Mouse (Mus musculus): ENCODE results near the gene Slc46a1. TPM values are rescaled to one million over a fixed set of nuclear protein-coding genes. Genes with fewer than 3 reads are reported as not detected.
A peak's percentile ranks its signal among the peaks of the same experiment; 100 is the strongest.

Gene Slc46a1
- 24.3 and 26.3 TPM in 2 replicates for polyA plus RNA-seq (2012; rRNA removed)

GRCm38 (mm10) chr11:78465568-78466180 is at the start of gene Slc46a1:
Slc46a1 (plus strand) TSS chr11:78465697.
- peak; percentile 62 for DNase-seq (ENCODE audit: low spot score)

- no peak for DNase-seq (ENCODE audit: low spot score)
These were observed 48.6 kb upstream of the Slc46a1 start for GRCm38 (mm10) chr11:78416854-78417253.

- no peak for DNase-seq (ENCODE audit: low spot score)
These were observed 45.1 kb upstream of the Slc46a1 start for GRCm38 (mm10) chr11:78420263-78420889.

- DNase-seq (ENCODE audit: low spot score), result no peak
These were observed 44.1 kb upstream of the Slc46a1 start for GRCm38 (mm10) chr11:78421201-78422009.

GRCm38 (mm10) chr11:78422055-78422819 is 43.3 kb upstream of the Slc46a1 start, which contains the start of gene Slc13a2:
Slc13a2 (minus strand) TSS chr11:78422217.
- no peak for DNase-seq (ENCODE audit: low spot score)

- DNase-seq (ENCODE audit: low spot score), result no peak
These were observed 41.1 kb upstream of the Slc46a1 start for GRCm38 (mm10) chr11:78424352-78424751.

- no peak for DNase-seq (ENCODE audit: low spot score)
These were observed 39.9 kb upstream of the Slc46a1 start for GRCm38 (mm10) chr11:78425572-78425971.

- DNase-seq (ENCODE audit: low spot score), result no peak
These were observed 37.8 kb upstream of the Slc46a1 start for GRCm38 (mm10) chr11:78427655-78428054.

GRCm38 (mm10) chr11:78428309-78428708 is 37.2 kb upstream of the Slc46a1 start:
- no peak for DNase-seq (ENCODE audit: low spot score)

- DNase-seq (ENCODE audit: low spot score), result no peak
These were observed 35.2 kb upstream of the Slc46a1 start for GRCm38 (mm10) chr11:78430195-78430878.

- DNase-seq (ENCODE audit: low spot score), result no peak
These were observed 34.3 kb upstream of the Slc46a1 start for GRCm38 (mm10) chr11:78431176-78431575.

GRCm38 (mm10) chr11:78434052-78434451 is 31.4 kb upstream of the Slc46a1 start:
- no peak for DNase-seq (ENCODE audit: low spot score)

- DNase-seq (ENCODE audit: low spot score), result no peak
These were observed 29.6 kb upstream of the Slc46a1 start for GRCm38 (mm10) chr11:78435776-78436349.

GRCm38 (mm10) chr11:78437182-78437581 is 28.3 kb upstream of the Slc46a1 start:
- DNase-seq (ENCODE audit: low spot score), result no peak

GRCm38 (mm10) chr11:78438399-78438930 is 27.0 kb upstream of the Slc46a1 start:
- DNase-seq (ENCODE audit: low spot score), result no peak

- no peak for DNase-seq (ENCODE audit: low spot score)
These were observed 22.4 kb upstream of the Slc46a1 start for GRCm38 (mm10) chr11:78443115-78443514.

- no peak for DNase-seq (ENCODE audit: low spot score)
These were observed 18.3 kb upstream of the Slc46a1 start for GRCm38 (mm10) chr11:78447168-78447567.

GRCm38 (mm10) chr11:78448242-78448641 is 17.3 kb upstream of the Slc46a1 start:
- no peak for DNase-seq (ENCODE audit: low spot score)

GRCm38 (mm10) chr11:78450337-78450736 is 15.2 kb upstream of the Slc46a1 start:
- no peak for DNase-seq (ENCODE audit: low spot score)

- DNase-seq (ENCODE audit: low spot score), result no peak
These were observed 11.8 kb upstream of the Slc46a1 start for GRCm38 (mm10) chr11:78453675-78454074.

GRCm38 (mm10) chr11:78454276-78454675 is 11.2 kb upstream of the Slc46a1 start:
- DNase-seq (ENCODE audit: low spot score), result no peak
